Mouse (Mus musculus) bone marrow macrophage, adult 2 months (primary cell): ENCODE measurements at regions not wholly inside any gene's neighbourhood (a gene's known extent, or its start where the extent isn't known, plus 50 kb on each side); places are given as distances from the start of the nearest gene placed in this dataset.

Experiments
- CTCF ChIP-seq: IDR thresholded peaks from 2 replicates; pipeline ENCODE4 v1.5.1; 2012; ENCODE audit warnings: low read depth, mild to moderate bottlenecking, low read length, moderate library complexity
- POLR2A ChIP-seq: IDR thresholded peaks from 2 replicates; pipeline ENCODE4 v1.6.1; 2012; ENCODE audit warnings: mild to moderate bottlenecking, low read depth, low read length, borderline replicate concordance

GRCm38 (mm10) chr4:56657046-56657445, 82.8 kb upstream of the Gm26657 start:
- TF ChIP-seq CTCF (no peak), POLR2A (no peak)
